Mouse (Mus musculus): ENCODE results near the gene Grik4. TPM values are rescaled to one million over a fixed set of nuclear protein-coding genes. Genes with fewer than 3 reads are reported as not detected.

Grik4 gene
- polyA plus RNA-seq, 1 experiment from 2014 or later = 1.7 TPM

DNA sequence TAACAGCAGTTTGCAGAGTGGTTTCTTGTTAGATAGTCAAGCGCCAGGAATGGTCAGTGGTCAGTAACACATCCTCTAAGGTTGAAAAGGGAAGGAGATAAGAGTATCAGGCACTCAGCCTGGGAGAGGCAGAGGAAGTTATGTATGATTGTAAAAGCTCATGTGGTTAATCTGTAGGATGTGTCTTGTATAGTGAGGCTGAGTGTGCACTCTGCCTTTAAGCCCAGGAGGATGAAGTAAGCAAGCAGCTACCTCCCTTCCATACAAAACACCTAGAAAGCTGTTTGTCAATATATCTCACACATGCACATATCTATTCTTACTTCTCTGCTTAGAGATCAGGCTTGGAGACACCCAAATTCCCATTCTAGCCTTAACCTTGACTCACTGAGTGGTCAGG, 389.1 kb downstream of the Grik4 start:
- Histone ChIP-seq H3K27me3 (ENCODE audit: low read depth, poor library complexity, severe bottlenecking) (0 out of 2 replicates have a peak, but pooled peaks cover 4% of the 10 kb centered on the region), H3K4me3 (no peak overlapping the region), H3K4me1 (peaks cover under 1% of the 10 kb centered on the region), H3K9me3 (replicated peaks) (0 out of 2 replicates have a peak, but pooled peaks cover 3% of the 10 kb centered on the region), H3K27ac (replicated peaks) (no peak overlapping the region), H3K36me3 (no peaks in the 10 kb centered on the region)
- WGBS = 79% methylated on average over 1 of the region's 1 CpGs
- DNase-seq (ENCODE audit: low spot score) = no peak

DNA sequence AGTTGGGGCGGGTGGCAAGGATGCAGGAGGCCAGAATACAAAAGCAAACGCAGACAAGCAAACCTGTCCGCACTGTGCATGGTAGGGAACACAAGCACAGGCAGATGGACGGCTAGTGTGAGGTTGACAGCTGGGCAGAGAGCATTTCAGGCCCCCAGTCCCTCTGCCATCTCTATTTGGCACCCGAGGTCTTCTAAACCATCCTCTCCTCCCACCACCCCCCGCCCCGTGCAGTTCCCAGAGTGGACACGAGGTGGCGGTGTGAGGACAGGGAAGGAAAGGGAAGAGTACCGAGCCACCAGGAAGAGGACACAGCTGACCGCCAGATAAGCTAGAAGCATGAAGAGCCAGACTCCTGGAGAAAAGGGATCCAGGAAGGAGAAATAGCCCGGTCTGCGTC, 394.2 kb downstream of the Grik4 start:
- Histone ChIP-seq H3K4me3 (no peak overlapping the region), H3K4me1 (peaks cover 6% of the 10 kb centered on the region), H3K27me3 (ENCODE audit: low read depth, poor library complexity, severe bottlenecking) (0 out of 2 replicates have a peak, but pooled peaks cover 4% of the 10 kb centered on the region), H3K27ac (replicated peaks) (no peak overlapping the region), H3K36me3 (no peaks in the 10 kb centered on the region), H3K9me3 (replicated peaks) (no peaks in the 10 kb centered on the region)
- WGBS = 21% methylated on average over 13 of the region's 13 CpGs
- DNase-seq (ENCODE audit: low spot score) = peak; percentile 86

DNA sequence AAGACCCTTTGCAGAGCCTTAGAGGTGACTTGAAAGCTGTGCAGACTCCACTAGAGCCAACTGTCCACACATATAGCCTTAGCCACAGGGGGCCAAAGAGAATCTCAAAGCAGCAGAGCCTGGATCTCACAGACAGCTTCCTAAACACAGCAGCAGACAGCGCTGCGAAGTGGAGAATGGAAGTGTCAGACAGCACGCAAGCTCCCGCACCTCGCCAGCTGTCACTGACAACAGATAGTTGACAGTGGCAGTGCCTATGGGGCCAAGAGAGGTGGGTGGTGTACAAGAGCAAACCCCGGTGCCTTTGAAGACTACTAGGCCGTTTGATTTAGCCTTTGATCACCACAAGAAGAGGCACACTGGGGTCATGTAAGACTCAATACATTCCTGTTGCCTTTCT, 395.3 kb downstream of the Grik4 start:
- H3K4me1 ChIP-seq = peaks cover 6% of the 10 kb centered on the region
- 72% methylated on average over 7 of the region's 7 CpGs for WGBS
- no peak overlapping the region for H3K27ac ChIP-seq (replicated peaks)

DNA sequence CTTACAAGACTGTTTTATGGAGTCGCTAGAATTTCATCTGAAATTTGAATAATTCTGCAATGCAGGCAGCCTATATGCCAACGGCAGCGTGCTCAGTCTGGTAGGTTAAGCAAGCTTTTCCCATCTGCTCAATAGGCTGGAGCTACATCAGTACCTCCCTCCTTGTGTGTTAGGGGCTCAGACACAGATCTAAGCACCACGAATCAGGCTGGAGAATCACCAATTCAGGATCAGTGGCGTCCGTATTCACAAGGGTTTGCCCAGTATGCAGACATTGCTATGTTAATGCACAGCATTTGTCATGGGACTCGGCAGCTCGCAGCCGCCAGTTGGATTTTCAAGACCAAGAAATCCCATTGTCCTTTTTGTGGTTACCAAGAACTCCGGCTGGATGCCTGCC, 399.8 kb downstream of the Grik4 start:
- H3K4me3 ChIP-seq = no peak overlapping the region
- H3K36me3 ChIP-seq = no peaks in the 10 kb centered on the region
- H3K9me3 ChIP-seq (replicated peaks) = no peaks in the 10 kb centered on the region
- no peak for DNase-seq (ENCODE audit: low spot score)
- WGBS = 75% methylated on average over 10 of the region's 10 CpGs
- peaks cover 5% of the 10 kb centered on the region for H3K4me1 ChIP-seq
- H3K27ac ChIP-seq (replicated peaks) = no peak overlapping the region
- H3K27me3 ChIP-seq (ENCODE audit: low read depth, poor library complexity, severe bottlenecking) = no peaks in the 10 kb centered on the region

More for the DNA sequence above, 395.3 kb downstream of the Grik4 start:
- Histone ChIP-seq H3K27me3 (ENCODE audit: low read depth, poor library complexity, severe bottlenecking) (0 out of 2 replicates have a peak, but pooled peaks cover 4% of the 10 kb centered on the region), H3K4me3 (no peak overlapping the region), H3K9me3 (replicated peaks) (no peaks in the 10 kb centered on the region), H3K36me3 (no peaks in the 10 kb centered on the region)
- no peak for DNase-seq (ENCODE audit: low spot score)

DNA sequence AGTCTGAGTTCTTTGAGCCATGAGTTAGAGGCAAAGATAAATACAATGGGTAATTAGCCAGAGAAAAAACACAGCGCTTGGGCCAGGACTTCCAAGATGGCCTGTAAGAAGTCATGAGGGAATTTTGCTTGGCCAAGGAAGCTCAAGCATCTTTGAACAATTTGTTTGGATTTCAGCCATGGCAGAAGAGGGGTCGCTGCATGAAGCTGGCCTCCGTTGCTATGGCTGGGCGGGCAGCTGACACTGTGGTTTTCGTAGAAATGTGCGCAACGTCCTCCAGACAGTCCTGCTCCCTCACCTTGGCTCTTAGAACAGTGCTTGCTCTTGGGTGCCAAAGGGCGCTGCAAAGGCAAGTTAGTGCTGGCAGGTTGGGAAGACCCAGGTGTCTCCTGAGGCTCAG, 410.8 kb downstream of the Grik4 start:
- no peaks in the 10 kb centered on the region for H3K36me3 ChIP-seq
- DNase-seq (ENCODE audit: low spot score) = no peak
- peak overlapping the region; percentile 33; the same call in 1 of the 2 replicates for H3K27ac ChIP-seq (replicated peaks)
- peaks cover 29% of the 10 kb centered on the region for H3K4me1 ChIP-seq
- no peaks in the 10 kb centered on the region for H3K9me3 ChIP-seq (replicated peaks)
- no peak overlapping the region for H3K4me3 ChIP-seq
- 79% methylated on average over 8 of the region's 8 CpGs for whole genome bisulfite sequencing
- H3K27me3 ChIP-seq (ENCODE audit: low read depth, poor library complexity, severe bottlenecking) = no peaks in the 10 kb centered on the region; the same call in 1 of the 2 replicates

DNA sequence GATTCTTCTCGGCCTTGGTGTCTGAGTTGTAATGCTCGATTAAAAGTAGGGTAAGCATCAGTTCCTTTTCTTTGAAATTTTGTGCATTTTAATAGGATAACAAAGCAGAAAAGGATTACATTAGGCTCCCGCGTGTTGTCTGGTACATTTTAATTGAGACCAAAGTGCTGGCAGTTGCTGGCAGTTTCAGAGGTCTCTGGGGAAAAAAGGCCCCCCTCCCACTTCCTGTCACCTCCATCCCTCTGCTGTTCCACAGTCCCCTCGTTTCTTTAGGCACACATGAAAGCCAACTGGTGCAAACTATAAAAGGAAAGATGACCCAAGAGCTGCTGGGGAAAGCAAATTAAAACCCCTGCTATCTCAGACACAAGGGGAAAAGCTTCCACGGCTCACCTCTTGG, 411.3 kb downstream of the Grik4 start:
- no peak for DNase-seq (ENCODE audit: low spot score)
- 0 out of 2 replicates have a peak overlapping the region, but pooled peaks have one; percentile 33 for H3K27ac ChIP-seq (replicated peaks)

DNA sequence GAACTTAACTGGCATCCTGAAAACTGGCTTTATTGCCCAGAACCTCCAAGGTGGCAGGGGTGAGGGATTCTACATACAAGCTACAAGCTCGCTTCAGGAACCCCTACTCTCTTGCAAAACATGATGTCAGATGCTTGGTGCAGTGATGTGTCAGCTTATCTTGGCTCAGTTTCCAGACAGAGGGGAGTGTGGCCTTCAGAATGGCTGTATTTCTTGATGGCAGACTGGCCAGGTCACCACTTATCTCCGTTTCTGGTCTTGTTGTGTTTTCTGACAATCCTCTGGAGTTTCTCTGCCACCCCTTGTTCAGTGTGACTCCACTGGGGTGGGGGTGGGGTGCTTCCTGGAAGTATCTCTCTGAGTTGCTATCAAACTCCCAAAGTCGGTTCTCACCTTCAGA, 412.3 kb downstream of the Grik4 start:
- Histone ChIP-seq H3K27me3 (ENCODE audit: low read depth, poor library complexity, severe bottlenecking) (no peaks in the 10 kb centered on the region; the same call in 1 of the 2 replicates), H3K4me3 (no peak overlapping the region), H3K36me3 (no peaks in the 10 kb centered on the region), H3K27ac (replicated peaks) (peak overlapping the region; percentile 13; the same call in 1 of the 2 replicates), H3K9me3 (replicated peaks) (no peaks in the 10 kb centered on the region), H3K4me1 (peaks cover 29% of the 10 kb centered on the region)
- no peak for DNase-seq (ENCODE audit: low spot score)
- 57% methylated on average over 3 of the region's 3 CpGs for WGBS

More for the DNA sequence above, 411.3 kb downstream of the Grik4 start:
- H3K4me1 ChIP-seq = peaks cover 29% of the 10 kb centered on the region
- no peaks in the 10 kb centered on the region for H3K9me3 ChIP-seq (replicated peaks)
- H3K4me3 ChIP-seq = no peak overlapping the region
- 15% methylated on average over 6 of the region's 6 CpGs for WGBS
- no peaks in the 10 kb centered on the region; the same call in 1 of the 2 replicates for H3K27me3 ChIP-seq (ENCODE audit: low read depth, poor library complexity, severe bottlenecking)
- no peaks in the 10 kb centered on the region for H3K36me3 ChIP-seq

DNA sequence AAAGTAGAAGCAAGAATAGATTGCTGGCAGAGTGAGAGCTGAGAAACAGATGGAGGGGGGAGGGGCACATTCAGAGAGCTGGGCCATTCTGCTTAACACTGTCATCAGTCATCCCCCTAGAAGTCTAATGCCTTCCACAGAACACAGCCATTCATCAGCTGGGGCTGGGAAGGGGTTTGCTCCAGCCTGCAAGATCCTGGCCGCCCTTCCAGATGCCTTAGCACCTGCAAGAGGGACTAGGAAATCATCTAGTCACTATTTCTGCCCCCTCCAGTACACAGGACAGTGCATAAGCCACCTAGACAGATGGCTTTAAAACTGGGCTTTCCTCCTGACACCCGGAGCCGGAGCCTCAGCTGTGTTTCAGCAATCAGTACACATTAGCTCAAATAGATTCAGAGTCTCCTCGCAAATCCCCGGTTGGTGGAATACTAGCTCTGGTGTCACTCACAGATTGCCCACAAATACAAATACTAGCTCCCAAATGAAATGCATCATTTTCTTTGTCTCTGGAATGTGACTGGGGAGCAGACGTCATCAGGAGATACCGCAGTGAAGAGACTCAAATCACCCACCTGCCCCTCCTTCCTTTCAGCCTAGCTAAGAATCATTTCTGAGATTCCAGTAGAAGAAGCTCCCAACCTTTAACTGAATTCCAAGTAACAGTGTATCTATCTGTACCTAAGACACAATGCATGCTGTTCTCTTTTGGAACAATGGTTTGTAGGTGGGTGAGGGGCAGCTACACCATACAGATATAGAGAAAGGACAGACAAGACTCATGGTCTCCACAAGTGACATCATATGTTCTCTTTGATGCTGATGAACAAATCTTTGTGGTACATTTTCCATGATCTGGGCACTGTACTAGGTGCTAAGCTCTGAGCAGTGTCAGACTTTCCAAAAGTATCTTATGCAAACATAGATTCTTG, 413.8 kb downstream of the Grik4 start:
- H3K4me3 ChIP-seq = no peak overlapping the region
- H3K4me1 ChIP-seq = peaks cover 29% of the 10 kb centered on the region
- H3K27me3 ChIP-seq (ENCODE audit: low read depth, poor library complexity, severe bottlenecking) = no peaks in the 10 kb centered on the region; the same call in 1 of the 2 replicates
- 79% methylated on average over 7 of the region's 7 CpGs for WGBS
- no peak for DNase-seq (ENCODE audit: low spot score)
- H3K36me3 ChIP-seq = no peaks in the 10 kb centered on the region
- peak overlapping the region; percentile 46; the same call in 1 of the 2 replicates for H3K27ac ChIP-seq (replicated peaks)
- no peaks in the 10 kb centered on the region for H3K9me3 ChIP-seq (replicated peaks)

DNA sequence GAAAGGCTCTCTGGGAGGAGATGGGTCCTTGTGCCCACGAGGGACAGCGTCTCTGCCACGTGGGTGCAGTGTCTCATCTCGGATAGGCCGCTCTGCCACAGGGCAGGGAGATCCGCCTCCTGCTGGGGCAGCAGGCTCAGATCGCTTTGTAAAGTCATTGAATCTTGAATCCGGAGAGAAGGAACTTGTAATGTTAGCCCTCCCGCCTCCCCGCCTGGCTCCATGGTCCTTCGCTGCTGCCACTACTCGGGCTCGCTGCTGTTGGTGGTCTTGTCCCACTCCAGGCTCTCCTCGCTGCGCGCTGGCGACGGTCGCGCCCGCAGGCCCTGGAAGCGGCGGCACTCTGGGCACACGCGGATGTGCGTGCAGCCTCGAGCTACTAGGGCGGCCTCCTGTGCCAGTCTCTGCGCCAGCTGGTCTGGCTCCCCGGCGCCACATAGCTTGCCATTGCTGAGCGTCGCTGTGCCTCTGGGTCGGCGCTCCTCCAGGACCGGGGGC, 423.7 kb downstream of the Grik4 start:
- Histone ChIP-seq H3K9me3 (replicated peaks) (no peaks in the 10 kb centered on the region), H3K4me1 (peaks cover 16% of the 10 kb centered on the region), H3K4me3 (peak overlapping the region; percentile 58), H3K27me3 (ENCODE audit: low read depth, poor library complexity, severe bottlenecking) (peaks cover 42% of the 10 kb centered on the region), H3K27ac (replicated peaks) (peak overlapping the region; percentile 79), H3K36me3 (no peaks in the 10 kb centered on the region)
- DNase-seq (ENCODE audit: low spot score) = peak; percentile 51
- 7% methylated on average over 36 of the region's 36 CpGs for WGBS

DNA sequence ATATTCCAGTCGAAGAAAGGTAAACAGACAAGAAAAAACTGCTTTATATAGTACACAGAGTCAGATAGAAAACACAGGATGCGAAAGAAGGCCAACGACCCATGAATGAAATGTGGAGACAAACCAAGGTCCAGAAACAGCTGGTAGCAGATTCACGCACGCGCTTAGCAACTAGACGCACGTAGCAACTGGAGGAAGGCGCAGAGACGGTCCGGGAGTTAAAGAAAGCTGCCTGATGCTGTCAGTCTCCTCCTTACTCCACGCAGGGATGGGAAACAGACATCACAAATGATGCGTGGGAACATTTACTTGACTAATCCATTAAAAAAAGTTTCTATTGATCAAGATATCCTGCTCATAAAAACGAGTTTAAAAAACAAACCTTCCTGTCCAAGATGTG, 426.1 kb downstream of the Grik4 start:
- Histone ChIP-seq H3K36me3 (no peaks in the 10 kb centered on the region), H3K4me3 (no peak overlapping the region), H3K9me3 (replicated peaks) (no peaks in the 10 kb centered on the region), H3K27ac (replicated peaks) (no peak overlapping the region), H3K4me1 (peaks cover 22% of the 10 kb centered on the region), H3K27me3 (ENCODE audit: low read depth, poor library complexity, severe bottlenecking) (peaks cover 40% of the 10 kb centered on the region)
- DNase-seq (ENCODE audit: low spot score) = no peak
- WGBS = 78% methylated on average over 14 of the region's 14 CpGs

DNA sequence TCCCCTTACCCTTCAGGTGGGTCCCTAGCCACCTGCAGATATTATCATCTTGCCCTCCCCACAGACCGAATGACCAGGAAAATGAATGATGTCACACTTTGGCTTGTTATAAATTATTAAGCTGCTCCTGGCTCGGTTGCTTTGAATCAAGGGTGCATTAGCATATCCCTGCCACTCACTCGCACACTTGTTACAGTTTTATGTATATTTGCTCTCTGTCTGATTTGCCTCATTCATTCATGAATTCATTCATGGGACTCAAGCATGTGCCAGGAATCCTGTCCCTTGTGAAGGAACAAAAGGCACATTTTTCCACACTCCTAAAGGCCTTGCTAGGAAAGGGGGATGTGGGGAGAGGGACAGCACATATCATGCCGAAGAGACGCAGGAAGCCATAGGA, 431.1 kb downstream of the Grik4 start:
- DNase-seq (ENCODE audit: low spot score) = no peak
- no peaks in the 10 kb centered on the region for H3K36me3 ChIP-seq
- H3K9me3 ChIP-seq (replicated peaks) = no peaks in the 10 kb centered on the region
- no peak overlapping the region for H3K4me3 ChIP-seq
- peaks cover 11% of the 10 kb centered on the region; the same call in 1 of the 2 replicates for H3K4me1 ChIP-seq
- no peak overlapping the region for H3K27ac ChIP-seq (replicated peaks)
- WGBS = 86% methylated on average over 5 of the region's 5 CpGs
- no peaks in the 10 kb centered on the region for H3K27me3 ChIP-seq (ENCODE audit: low read depth, poor library complexity, severe bottlenecking)

DNA sequence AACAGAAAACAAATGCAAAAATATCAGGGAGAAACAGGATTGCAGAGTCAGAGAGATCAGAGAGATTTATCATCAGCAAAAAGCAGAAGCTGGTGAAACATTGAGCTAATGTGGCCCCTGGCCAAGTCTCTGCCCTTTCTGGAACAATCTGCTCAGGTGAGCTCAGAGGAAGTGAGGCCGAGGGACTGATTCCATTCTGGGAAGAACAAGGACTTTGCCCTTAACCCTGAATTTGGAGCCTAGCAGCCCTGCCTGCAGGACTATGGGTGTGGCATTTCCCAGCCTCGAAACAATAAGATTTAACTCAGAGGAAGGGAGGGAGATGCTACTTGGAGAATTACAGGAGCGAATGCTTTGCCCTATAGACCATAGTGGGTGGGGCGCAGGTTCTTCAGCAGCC, 432.0 kb downstream of the Grik4 start:
- H3K27ac ChIP-seq (replicated peaks) = no peak overlapping the region
- no peak for DNase-seq (ENCODE audit: low spot score)
- no peaks in the 10 kb centered on the region for H3K27me3 ChIP-seq (ENCODE audit: low read depth, poor library complexity, severe bottlenecking)
- H3K36me3 ChIP-seq = no peaks in the 10 kb centered on the region
- H3K9me3 ChIP-seq (replicated peaks) = no peaks in the 10 kb centered on the region
- no peak overlapping the region for H3K4me3 ChIP-seq
- WGBS = 81% methylated on average over 4 of the region's 4 CpGs
- peaks cover 6% of the 10 kb centered on the region; the same call in 1 of the 2 replicates for H3K4me1 ChIP-seq

DNA sequence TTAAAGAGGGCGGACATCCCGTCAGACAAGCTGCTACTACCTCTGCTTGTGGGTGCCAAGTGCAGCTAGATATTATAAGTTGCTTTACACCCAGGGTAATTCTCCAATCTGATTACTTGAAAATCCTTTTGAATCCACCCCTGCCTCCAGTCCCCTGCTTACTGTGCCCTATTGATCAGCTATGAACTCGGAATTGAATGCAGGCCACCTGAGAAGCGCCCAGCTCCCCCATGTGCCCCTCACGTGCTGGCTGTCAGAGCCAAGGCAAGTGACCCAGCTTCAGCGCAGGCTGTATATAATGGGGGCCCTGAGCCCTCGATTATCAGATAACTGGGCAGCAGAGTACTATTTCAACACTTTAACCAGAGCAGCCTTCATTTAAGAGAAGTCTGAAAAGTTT, 436.1 kb downstream of the Grik4 start:
- 80% methylated on average over 7 of the region's 7 CpGs for WGBS
- Histone ChIP-seq H3K4me3 (no peak overlapping the region), H3K27me3 (ENCODE audit: low read depth, poor library complexity, severe bottlenecking) (no peaks in the 10 kb centered on the region), H3K4me1 (peaks cover 8% of the 10 kb centered on the region; the same call in 1 of the 2 replicates), H3K9me3 (replicated peaks) (no peaks in the 10 kb centered on the region), H3K36me3 (no peaks in the 10 kb centered on the region), H3K27ac (replicated peaks) (no peak overlapping the region)
- DNase-seq (ENCODE audit: low spot score) = no peak
